Mouse (Mus musculus): ENCODE measurements around the gene Capn12. TPM values are rescaled to one million over a fixed set of nuclear protein-coding genes. Genes with fewer than 3 reads are reported as not detected.
A peak's percentile ranks its signal among the peaks of the same experiment; 100 is the strongest.

Gene Capn12
- 0.66 and 0.73 TPM in 2 replicates for polyA plus RNA-seq (2012; rRNA removed)

DNA sequence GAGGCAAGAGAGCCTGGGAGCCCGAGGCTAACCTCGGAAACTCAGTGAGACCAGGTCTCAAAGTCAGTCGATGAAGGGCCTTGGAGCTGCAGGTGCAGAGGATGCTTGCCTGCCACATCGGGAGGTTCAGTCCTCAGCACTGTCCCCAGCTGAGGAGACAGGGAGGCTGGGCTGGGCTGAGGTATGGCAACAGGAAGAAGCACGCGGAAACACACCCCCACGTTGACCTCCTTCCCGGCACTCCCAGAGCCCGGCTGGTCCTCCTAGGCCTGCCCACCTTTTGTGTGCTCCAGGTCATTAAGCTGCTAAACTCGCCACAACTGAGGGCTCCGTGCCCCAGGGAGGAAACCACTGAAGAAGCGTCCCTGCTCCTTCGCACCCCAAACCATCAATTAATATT is at the start of gene Capn12:
Capn12 (plus strand) TSS at position 224 of the 400 bp plus-strand sequence.
- no peak for DNase-seq (ENCODE audit: low spot score)

DNA sequence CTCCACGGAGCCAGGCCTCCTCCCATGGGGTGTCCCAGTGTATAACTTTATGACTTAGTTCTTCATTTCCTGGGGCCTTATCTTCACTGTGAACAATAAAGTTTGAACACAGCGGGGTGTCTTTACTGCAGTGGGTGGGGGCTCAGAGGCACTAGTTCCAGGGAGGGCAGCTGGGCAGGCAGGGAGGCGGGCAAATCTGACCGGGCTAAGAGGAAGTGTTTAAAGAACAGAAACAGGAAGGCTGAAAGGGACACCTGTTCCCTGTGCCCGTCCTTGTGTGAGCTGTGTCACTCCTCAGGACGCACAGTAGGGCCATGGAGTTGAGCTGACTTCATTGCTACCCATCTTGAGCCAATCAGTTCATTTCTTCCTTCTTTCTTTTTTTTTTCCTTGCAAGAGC is 49.1 kb upstream of the Capn12 start:
- no peak for DNase-seq (ENCODE audit: low spot score)

DNA sequence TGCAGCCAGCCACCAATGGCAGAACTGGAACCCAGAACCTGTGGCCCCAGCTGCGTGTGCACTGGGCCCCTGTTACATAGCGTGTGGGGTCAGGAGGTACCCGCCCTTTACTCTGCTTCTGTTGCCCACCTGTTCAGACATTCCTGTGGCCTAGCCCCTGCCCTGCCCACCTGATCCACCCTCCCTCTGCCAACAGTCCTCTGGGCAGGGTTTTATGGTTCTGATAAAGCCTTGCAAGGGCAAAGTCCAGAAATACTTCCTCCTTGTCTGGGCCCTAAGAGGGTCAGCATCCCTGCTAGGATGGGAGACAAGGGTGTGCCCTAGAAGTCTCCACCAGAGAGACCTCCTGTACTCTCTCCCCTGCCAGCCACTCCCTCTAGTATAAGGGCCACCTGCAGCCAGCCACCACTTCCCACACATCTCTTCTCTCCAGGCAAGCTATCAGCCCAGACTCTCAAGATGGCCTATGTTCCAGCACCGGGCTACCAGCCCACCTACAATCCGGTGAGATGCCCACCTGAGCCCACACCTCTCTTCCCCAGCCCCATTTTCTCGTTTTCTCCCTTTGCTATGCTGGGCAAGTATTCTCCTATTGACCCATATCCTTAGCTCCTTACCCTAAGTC is 47.4 kb upstream of the Capn12 start, which contains the start of gene Lgals4:
Lgals4 (plus strand) TSS at position 132 of the 625 bp plus-strand sequence.
- no peak for DNase-seq (ENCODE audit: low spot score)

DNA sequence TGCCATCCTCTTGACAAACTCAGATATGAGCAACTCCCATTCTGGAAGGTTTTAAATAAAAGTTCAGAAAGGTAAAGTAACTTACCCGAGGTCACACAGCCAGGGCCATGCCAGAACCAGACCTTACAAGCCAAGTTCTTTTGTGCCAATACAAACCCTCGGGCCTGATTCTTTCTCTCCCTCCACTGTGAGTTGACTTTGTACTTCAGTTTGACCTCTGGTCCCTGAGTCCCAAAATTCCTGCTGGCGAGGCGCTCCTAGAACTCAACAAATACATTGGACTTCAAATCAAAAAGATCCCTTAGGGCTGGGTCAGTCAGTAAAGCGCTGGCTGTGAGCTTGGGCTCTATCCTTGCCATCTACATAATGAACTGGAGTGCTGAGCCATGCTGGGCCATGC is 44.3 kb upstream of the Capn12 start:
- no peak for DNase-seq (ENCODE audit: low spot score)

- DNase-seq (ENCODE audit: low spot score) = no peak
Observed at GRCm38 (mm10) chr7:28838331-28838730, 42.9 kb upstream of the Capn12 start.

GRCm38 (mm10) chr7:28847273-28847672 is 33.9 kb upstream of the Capn12 start:
- DNase-seq (ENCODE audit: low spot score) = no peak

GRCm38 (mm10) chr7:28849700-28850236 is 31.5 kb upstream of the Capn12 start:
- DNase-seq (ENCODE audit: low spot score) = peak; percentile 40

GRCm38 (mm10) chr7:28850642-28851041 is 30.6 kb upstream of the Capn12 start:
- no peak for DNase-seq (ENCODE audit: low spot score)

DNA sequence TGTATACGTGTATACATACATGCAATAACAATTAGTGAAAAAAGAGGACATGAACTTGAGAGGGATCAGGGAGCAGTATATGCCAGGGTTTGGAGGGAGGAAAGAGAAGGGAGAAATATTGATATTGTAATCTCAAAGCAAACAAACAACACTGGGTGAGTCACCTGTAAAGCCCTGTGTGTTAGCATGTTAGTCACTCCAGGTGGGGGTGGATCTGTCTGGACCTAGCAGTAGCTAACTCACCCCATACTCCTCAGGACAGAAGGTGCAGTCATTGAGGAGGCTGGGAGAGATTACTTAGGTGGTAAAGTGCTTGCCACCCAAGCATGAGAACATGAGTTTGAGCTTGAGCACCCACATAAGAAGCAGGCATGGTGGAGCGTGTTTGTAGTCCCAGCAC is 21.3 kb upstream of the Capn12 start:
- DNase-seq (ENCODE audit: low spot score) = no peak

DNA sequence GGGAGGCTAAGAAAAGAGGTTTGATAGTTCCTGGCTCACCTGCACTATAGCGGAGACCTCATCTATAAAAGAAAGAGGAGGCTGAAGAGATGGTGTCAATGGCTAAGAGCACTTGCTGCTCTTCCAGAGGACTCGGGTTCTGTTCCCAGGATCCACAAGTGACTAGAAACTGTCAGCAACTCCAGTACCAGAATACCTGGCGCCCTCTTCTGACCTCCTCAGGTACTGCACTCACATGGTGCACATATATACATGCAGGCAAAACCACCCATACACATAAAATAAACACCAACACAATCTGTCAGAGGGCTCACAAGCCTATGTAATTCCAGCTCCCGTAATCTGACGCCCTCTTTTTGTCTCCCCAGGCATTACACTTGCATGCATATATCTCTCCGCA is 20.3 kb upstream of the Capn12 start:
- DNase-seq (ENCODE audit: low spot score) = no peak

GRCm38 (mm10) chr7:28862817-28863499 is 18.3 kb upstream of the Capn12 start:
- DNase-seq (ENCODE audit: low spot score) = no peak

- no peak for DNase-seq (ENCODE audit: low spot score)
Observed at GRCm38 (mm10) chr7:28863540-28863939, 17.7 kb upstream of the Capn12 start, which contains the start of gene Lgals7. Gene Lgals7 (plus strand): TSS chr7:28863853.

GRCm38 (mm10) chr7:28864288-28864750 is 16.9 kb upstream of the Capn12 start:
- no peak for DNase-seq (ENCODE audit: low spot score)

GRCm38 (mm10) chr7:28865481-28866300 is 15.5 kb upstream of the Capn12 start:
- peak; percentile 60 for DNase-seq (ENCODE audit: low spot score)

- DNase-seq (ENCODE audit: low spot score) = no peak
Observed at GRCm38 (mm10) chr7:28866769-28867507, 14.3 kb upstream of the Capn12 start.

DNA sequence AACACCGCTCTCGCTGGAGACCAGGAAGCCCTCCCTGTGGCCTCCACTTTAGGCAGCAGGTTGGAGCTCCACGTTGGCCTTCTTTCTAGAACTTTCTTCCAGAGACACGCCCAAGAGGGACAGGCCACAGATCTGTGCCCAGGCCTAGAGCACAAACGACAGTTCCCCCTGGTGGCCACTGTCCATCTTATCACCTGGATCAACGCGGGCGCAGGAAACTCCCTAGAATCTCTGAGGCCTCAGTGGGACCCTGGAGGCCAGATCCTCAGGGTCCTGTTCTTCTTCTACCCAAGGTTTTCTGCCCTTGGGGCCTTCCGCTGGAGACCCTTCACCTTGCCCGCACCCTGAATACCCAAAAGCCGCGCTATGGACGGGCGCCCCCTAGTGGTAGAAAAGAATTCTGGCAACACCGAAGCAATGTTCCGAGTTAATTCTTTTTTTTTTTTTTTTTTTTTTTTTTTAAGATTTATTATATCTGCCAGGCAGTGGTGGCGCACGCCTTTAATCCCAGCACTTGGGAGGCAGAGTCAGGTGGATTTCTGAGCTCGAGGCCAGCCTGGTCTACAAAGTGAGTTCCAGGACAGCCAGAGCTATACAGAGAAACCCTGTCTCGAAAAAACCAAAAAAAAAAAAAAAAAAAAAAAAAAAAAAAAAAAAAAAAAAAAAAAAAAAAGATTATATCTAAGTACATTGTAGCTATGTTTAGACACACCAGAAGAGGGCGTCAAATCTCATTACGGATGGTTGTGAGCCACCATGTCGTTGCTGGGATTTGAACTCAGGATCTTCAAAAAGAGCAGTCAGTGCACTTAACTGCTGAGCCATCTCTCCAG is 13.5 kb upstream of the Capn12 start:
- DNase-seq (ENCODE audit: low spot score) = peak; percentile 65

DNA sequence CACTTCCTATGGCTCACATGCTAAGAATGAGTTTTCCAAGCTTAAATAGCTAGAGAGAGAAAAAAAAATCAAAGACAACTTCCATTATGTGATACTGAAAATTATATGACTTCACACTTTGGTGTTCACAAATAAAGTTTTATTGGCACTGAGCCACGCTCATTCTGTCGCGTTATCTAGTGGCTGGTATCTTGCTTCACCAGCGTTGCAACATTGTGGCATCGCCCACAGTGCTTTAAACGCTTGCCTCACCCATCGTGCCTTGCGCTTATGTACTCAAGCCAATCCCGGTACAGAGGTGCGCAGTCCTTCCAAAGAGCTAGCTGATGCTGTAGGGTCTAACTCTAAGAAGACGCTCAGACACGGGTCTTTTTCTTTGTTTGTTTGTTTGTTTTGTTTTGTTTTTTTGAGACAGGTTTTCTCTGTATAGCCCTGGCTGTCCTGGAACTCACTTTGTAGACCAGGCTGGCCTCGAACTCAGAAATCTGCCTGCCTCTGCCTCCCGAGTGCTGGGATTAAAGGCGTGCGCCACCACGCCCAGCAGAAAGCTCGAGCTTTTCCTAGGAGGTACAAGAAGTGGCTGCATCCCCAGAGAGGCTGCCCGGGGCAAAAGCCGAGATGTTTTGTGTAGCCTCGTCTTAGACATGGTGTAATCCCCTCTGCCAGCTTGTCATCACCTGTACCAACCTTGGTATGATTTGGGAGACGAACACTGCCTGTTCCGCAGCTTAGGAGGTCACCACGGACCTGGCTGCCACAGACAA is 10.1 kb upstream of the Capn12 start:
- DNase-seq (ENCODE audit: low spot score) = no peak

DNA sequence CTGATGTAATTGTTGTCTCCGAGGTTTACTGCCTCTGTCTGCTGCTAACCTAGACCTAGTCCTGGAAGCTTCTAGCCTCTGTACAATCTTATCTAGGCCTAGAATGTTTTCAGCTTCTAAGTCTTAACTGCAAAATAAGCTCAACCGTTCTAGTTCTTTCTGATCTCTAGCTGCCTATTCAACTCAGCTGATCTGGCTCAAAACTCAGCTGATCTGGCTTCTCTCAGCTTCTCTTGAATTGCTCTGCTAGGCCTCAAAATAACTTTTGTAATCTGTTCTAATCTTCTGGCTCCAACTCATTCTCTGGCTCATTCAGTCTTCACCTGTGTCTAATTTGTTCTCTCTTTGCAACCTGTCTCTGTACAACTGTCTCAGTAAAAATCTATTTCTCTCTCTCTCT is 6.7 kb upstream of the Capn12 start:
- DNase-seq (ENCODE audit: low spot score) = no peak

GRCm38 (mm10) chr7:28876099-28876498 is 5.1 kb upstream of the Capn12 start:
- DNase-seq (ENCODE audit: low spot score) = no peak

DNA sequence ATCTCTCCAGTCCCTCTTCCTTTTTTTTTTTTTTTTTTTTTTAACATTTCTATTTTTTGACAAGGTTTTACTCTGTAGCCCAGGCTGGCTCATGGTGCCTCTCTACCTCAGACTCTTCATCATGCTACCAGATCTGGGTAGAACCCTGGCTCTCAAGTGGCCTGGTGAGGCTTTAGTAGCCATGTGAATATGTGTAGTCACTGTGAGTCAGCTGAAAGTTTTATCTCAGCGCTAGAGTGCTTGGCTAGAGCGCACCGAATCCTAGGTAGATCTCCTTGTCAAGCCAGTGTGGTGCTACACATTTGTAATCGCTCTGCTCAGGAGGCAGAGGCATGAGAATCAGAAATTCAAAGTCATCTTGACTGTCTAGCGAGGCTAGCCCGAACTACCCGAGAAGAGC is 4.1 kb upstream of the Capn12 start:
- no peak for DNase-seq (ENCODE audit: low spot score)

All from urinary bladder, adult 2 months (tissue).